Mouse (Mus musculus) liver, embryonic 14.5 days (tissue): ENCODE results near the gene B4galt3. TPM values are rescaled to one million over a fixed set of nuclear protein-coding genes. Genes with fewer than 3 reads are reported as not detected.

Experiments
- ATAC-seq: fragments of 200-750 bp; cut with Nextera tagmentation; 2 replicates; pipeline ENCODE4 v1.8.0; 2017; ENCODE audit warnings: moderate number of reproducible peaks, mild to moderate bottlenecking, moderate library complexity; ENCODE audit not compliant: insufficient read depth
- DNase-seq, 3 experiments: peaks; one replicate each; pipeline ENCODE4 v3.0.0-alpha.2; 2012 to 2013; ENCODE audit warnings: low read depth in 3 of 3, low spot score in 3 of 3
- H3K27ac ChIP-seq: fragments of 300-500 bp; sonication (generic); 2 replicates; pipeline ENCODE4 v1.5.1; 2014; ENCODE audit warnings: moderate library complexity, mild to moderate bottlenecking, control low read depth, inconsistent platforms
- H3K27me3 ChIP-seq: fragments of 300-500 bp; sonication (generic); 2 replicates; pipeline ENCODE4 v1.6.1; 2014; ENCODE audit warnings: mild to moderate bottlenecking, low read length, moderate library complexity; ENCODE audit not compliant: control insufficient read depth, insufficient read depth
- H3K36me3 ChIP-seq: fragments of 300-500 bp; sonication (generic); replicated peaks from 2 replicates; pipeline ENCODE4 v1.6.1; 2014; ENCODE audit warnings: low read depth; ENCODE audit not compliant: control insufficient read depth, insufficient read depth
- H3K4me1 ChIP-seq, 2 experiments: fragments of 200-500 bp in 1 of 2; fragments of 300-500 bp in 1 of 2; sonication (generic) in 1 of 2; replicated peaks; 2 replicates each; pipeline ENCODE4 v1.6.1; 2012 to 2014; ENCODE audit warnings: antibody characterized with exemption in 1 of 2, inconsistent platforms in 1 of 2, low read length in 1 of 2; ENCODE audit not compliant: control insufficient read depth in 2 of 2, insufficient read depth in 2 of 2
- H3K4me2 ChIP-seq: fragments of 300-500 bp; sonication (generic); 2 replicates; pipeline ENCODE4 v1.6.1; 2014; ENCODE audit warnings: low read depth, mild to moderate bottlenecking, control low read depth, moderate library complexity
- H3K4me3 ChIP-seq, 2 experiments: fragments of 200-500 bp in 1 of 2; fragments of 300-500 bp in 1 of 2; sonication (generic) in 1 of 2; 2 replicates each; pipeline ENCODE4 v1.5.1; 2012 to 2014; ENCODE audit warnings: low read depth in 2 of 2, low read length in 2 of 2, mild to moderate bottlenecking in 2 of 2, control low read depth in 1 of 2, inconsistent platforms in 1 of 2, moderate library complexity in 1 of 2; ENCODE audit not compliant: insufficient read depth in 1 of 2
- H3K9ac ChIP-seq: fragments of 300-500 bp; sonication (generic); replicated peaks from 2 replicates; pipeline ENCODE4 v1.6.1; 2014; ENCODE audit warnings: mild to moderate bottlenecking, control low read depth, moderate library complexity
- H3K9me3 ChIP-seq: fragments of 300-500 bp; sonication (generic); 2 replicates; pipeline ENCODE4 v1.6.1; 2016; ENCODE audit warnings: low read length, mixed read lengths; ENCODE audit not compliant: control insufficient read depth
- CTCF ChIP-seq: IDR thresholded peaks from 2 replicates; pipeline ENCODE4 v1.5.1; 2016; ENCODE audit warnings: antibody characterized with exemption, low read depth, control low read depth
- EP300 ChIP-seq: IDR thresholded peaks from 2 replicates; pipeline ENCODE4 v1.6.1; 2016; ENCODE audit warnings: antibody characterized with exemption, low read depth
- WGBS: fragments of 180-500 bp; shearing (Covaris S2); extraction: QIAGEN DNeasy Blood & Tissue Kit; methylation state at CpG from one replicate; pipeline ENCODE4 v1.1.7; 2014; ENCODE audit not compliant: insufficient replicate concordance; 5-methylcytosine and 5-hydroxymethylcytosine counted together
- polyA plus RNA-seq, 2 experiments: library from polyadenylated mRNA; depleted of rRNA in 1 of 2; stranded (reverse) in 1 of 2; unstranded in 1 of 2; fragments of >200 nt; fragmentation: Nextera tagmentation in 1 of 2; extraction: Ambion mirVana in 1 of 2; gene quantifications; 2 replicates each; pipeline versions ENCODE4 v1.2.1 to v1.2.3; 2012 to 2014

Gene B4galt3
- polyA plus RNA-seq, 2 experiments = 12.7 to 14.5 TPM

DNA sequence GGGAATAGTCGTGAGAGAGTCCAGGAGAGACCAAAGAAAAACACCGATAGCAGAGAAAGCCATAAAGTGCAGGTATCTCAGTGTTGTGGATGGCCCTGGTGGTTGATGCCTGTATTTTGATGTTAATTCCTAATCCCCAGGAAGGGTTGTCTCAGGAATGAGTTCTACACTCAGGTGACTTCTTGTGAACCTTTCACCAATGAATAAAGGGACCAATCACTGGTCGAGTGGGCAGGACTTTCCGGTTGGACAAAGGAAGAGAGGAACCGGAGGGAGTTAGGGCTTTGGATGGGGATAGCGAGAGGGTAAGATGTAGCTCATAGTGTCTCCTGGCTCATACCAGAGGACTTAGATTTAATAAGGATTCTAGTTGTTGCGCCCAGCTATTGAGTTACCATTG, 49.6 kb downstream of the B4galt3 start:
- Histone ChIP-seq H3K9me3 (no peaks in the 10 kb centered on the region), H3K36me3 (no peaks in the 10 kb centered on the region), H3K9ac (no peak overlapping the region), H3K27ac (no peak overlapping the region), H3K4me1 (0 out of 4 replicates have a peak, but pooled peaks cover 0 to 2% of the 10 kb centered on the region in 2 experiments), H3K4me3 (no peak overlapping the region), H3K4me2 (0 out of 2 replicates have a peak overlapping the region, but pooled peaks have one; percentile 8), H3K27me3 (no peaks in the 10 kb centered on the region)
- ATAC-seq (no peak), DNase-seq (no peak)
- TF ChIP-seq EP300 (no peak), CTCF (no peak)
- 28% methylated on average over 7 of the region's 7 CpGs for whole genome bisulfite sequencing

DNA sequence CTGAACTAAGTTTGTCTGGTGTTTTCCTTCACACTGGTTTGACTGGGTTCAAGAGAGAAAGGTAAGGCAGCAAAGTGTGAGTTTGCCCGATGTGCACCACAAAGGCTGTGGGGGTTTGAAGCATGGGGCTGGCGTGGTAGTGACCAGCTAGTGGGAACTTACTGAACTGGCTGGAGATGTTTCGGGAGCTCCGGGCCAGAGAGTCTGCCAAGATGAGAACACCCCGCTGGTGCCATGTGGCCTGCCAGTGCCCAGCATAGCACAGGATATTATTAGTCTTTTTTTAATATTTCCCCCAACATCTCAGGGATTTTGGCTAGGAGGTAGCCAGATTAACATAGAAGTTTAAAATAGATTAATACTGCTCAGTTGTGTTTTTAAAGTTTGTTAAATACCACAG, 50.0 kb downstream of the B4galt3 start:
- H3K9ac ChIP-seq = no peak overlapping the region
- 0 out of 2 replicates have a peak overlapping the region, but pooled peaks have one; percentile 8 for H3K4me2 ChIP-seq
- no peak overlapping the region for H3K27ac ChIP-seq
- H3K9me3 ChIP-seq = no peaks in the 10 kb centered on the region
- DNase-seq (no peak), ATAC-seq (no peak)
- 31% methylated on average over 5 of the region's 5 CpGs for WGBS
- no peak overlapping the region for H3K4me3 ChIP-seq
- 0 out of 4 replicates have a peak, but pooled peaks cover 0 to 2% of the 10 kb centered on the region in 2 experiments for H3K4me1 ChIP-seq
- H3K36me3 ChIP-seq = no peaks in the 10 kb centered on the region
- H3K27me3 ChIP-seq = no peaks in the 10 kb centered on the region
- TF ChIP-seq EP300 (no peak), CTCF (no peak)

DNA sequence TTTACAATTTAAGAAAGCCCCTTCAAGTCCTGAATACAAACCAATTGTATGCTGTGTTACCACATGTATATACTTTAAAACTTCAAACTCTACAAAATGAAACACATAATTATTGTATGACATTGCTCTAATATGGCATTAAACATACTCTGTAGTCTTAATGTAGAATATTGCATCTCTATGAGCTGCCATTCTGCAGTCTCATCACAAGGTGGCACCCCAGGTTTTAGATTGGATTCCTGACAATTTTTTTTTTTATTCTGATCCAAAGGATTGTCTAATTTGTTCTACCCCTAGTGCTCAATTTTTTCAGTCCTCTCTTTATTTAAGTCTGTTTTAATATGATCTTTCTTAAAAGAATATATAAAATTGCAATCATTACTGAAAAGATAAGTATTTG, 51.3 kb downstream of the B4galt3 start:
- H3K4me3 ChIP-seq = no peak overlapping the region
- no peak for ATAC-seq
- no peak for DNase-seq

DNA sequence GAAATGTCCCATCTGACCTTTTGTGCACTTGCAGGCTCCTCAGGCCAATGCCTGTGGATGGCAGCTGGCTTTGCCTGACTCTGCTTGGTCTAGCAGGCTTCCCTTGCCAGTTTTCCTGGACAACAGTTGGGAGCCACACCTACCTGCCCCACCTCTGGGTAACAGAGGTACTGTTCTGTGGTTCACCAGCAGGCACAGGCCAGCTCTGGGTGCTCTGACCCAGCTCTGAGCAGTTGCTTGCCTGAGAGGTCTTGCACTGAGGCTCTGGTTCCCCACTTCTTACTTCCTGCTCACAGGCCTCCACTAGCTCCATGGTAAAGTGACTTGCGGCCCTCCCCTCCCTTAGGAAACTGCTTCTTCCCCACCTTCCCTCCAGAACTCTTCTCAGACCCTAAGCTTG, 51.9 kb downstream of the B4galt3 start:
- H3K4me1 ChIP-seq = peaks cover 0 to 2% of the 10 kb centered on the region in 2 experiments; a peak in 1 of 4 replicates
- H3K36me3 ChIP-seq = no peaks in the 10 kb centered on the region
- DNase-seq = no peak
- H3K9me3 ChIP-seq = no peaks in the 10 kb centered on the region
- H3K27ac ChIP-seq = no peak overlapping the region
- H3K9ac ChIP-seq = no peak overlapping the region
- WGBS = 66% methylated on average over 1 of the region's 1 CpGs
- peak; percentile 41; the same call in 1 of the 2 replicates for ATAC-seq
- TF ChIP-seq CTCF = peak; percentile 10; the same call in 1 of the 2 replicates
- TF ChIP-seq EP300 = no peak
- no peak overlapping the region for H3K4me2 ChIP-seq
- H3K4me3 ChIP-seq = no peak overlapping the region
- H3K27me3 ChIP-seq = no peaks in the 10 kb centered on the region

More for the DNA sequence above, 51.3 kb downstream of the B4galt3 start:
- peak; percentile 64 for TF ChIP-seq CTCF
- no peak for TF ChIP-seq EP300
- Histone ChIP-seq H3K27me3 (no peaks in the 10 kb centered on the region), H3K4me1 (peaks cover 0 to 2% of the 10 kb centered on the region in 2 experiments; a peak in 1 of 4 replicates), H3K27ac (no peak overlapping the region), H3K4me2 (no peak overlapping the region), H3K9me3 (no peaks in the 10 kb centered on the region), H3K36me3 (no peaks in the 10 kb centered on the region), H3K9ac (no peak overlapping the region)

DNA sequence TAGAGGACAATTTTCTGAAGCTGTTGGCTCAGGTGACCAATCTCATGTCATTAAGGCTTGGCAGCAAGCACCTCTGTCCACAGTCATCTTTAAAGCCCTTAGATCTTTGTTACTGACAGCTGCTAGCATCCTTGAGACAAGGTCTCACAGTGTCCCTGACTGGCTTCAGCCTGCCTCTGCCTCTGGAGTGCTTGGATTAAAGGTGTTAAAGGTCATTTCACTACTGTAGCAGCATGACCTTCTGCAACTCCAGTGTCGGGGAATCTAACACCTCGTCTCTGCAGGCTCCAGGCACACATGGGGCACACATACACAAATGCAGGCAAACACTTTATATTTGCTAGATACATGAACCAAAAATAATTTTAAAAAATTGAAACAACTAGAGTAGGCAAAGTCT, 55.4 kb downstream of the B4galt3 start:
- Histone ChIP-seq H3K4me3 (no peak overlapping the region), H3K36me3 (no peaks in the 10 kb centered on the region), H3K4me2 (no peak overlapping the region), H3K4me1 (peaks cover 12 to 13% of the 10 kb centered on the region in 2 experiments), H3K9ac (no peak overlapping the region), H3K9me3 (no peaks in the 10 kb centered on the region), H3K27ac (no peak overlapping the region), H3K27me3 (no peaks in the 10 kb centered on the region)
- ATAC-seq = no peak
- TF ChIP-seq EP300 (no peak), CTCF (no peak)
- 78% methylated on average over 2 of the region's 2 CpGs for WGBS
- DNase-seq = no peak

Other genes with a start within 250 kb of the B4galt3 start
- 12.7 and 14.6 TPM in 2 replicates for gene Fcgr3, start 205.4 kb upstream of the B4galt3 start, polyA plus RNA-seq (2012; rRNA removed)
- gene Fcgr3, start 205.4 kb upstream of the B4galt3 start, polyA plus RNA-seq (2014; fragmentation: Nextera tagmentation; extraction: Ambion mirVana) = 19.2 and 24.6 TPM in 2 replicates
- gene Cfap126, start 156.4 kb upstream of the B4galt3 start, polyA plus RNA-seq (2012; rRNA removed) = 1.8 and 2.2 TPM in 2 replicates
- 1.9 and 2.6 TPM in 2 replicates for gene Cfap126, start 156.4 kb upstream of the B4galt3 start, polyA plus RNA-seq (2014; fragmentation: Nextera tagmentation; extraction: Ambion mirVana)
- gene Sdhc, start 119.7 kb upstream of the B4galt3 start, polyA plus RNA-seq (2012; rRNA removed) = 103 and 111 TPM in 2 replicates
- gene Sdhc, start 119.7 kb upstream of the B4galt3 start, polyA plus RNA-seq (2014; fragmentation: Nextera tagmentation; extraction: Ambion mirVana) = 147 and 165 TPM in 2 replicates
- 0.04 and 0.25 TPM in 2 replicates for gene Mpz, start 119.6 kb upstream of the B4galt3 start, polyA plus RNA-seq (2012; rRNA removed)
- 0.14 TPM in 1 of 2 replicates, not detected in the other for gene Mpz, start 119.6 kb upstream of the B4galt3 start, polyA plus RNA-seq (2014; fragmentation: Nextera tagmentation; extraction: Ambion mirVana)
- 0.94 and 1.0 TPM in 2 replicates for gene Pcp4l1, start 74.1 kb upstream of the B4galt3 start, polyA plus RNA-seq (2012; rRNA removed)
- 1.2 and 1.3 TPM in 2 replicates for gene Pcp4l1, start 74.1 kb upstream of the B4galt3 start, polyA plus RNA-seq (2014; fragmentation: Nextera tagmentation; extraction: Ambion mirVana)
- 1.0 TPM in 2 replicates for gene Nr1i3, start 56.4 kb upstream of the B4galt3 start, polyA plus RNA-seq (2012; rRNA removed)
- 0.62 and 0.88 TPM in 2 replicates for gene Nr1i3, start 56.4 kb upstream of the B4galt3 start, polyA plus RNA-seq (2014; fragmentation: Nextera tagmentation; extraction: Ambion mirVana)
- gene Tomm40l, start 47.8 kb upstream of the B4galt3 start, polyA plus RNA-seq (2012; rRNA removed) = 9.4 and 11.0 TPM in 2 replicates
- gene Tomm40l, start 47.8 kb upstream of the B4galt3 start, polyA plus RNA-seq (2014; fragmentation: Nextera tagmentation; extraction: Ambion mirVana) = 16.0 and 17.5 TPM in 2 replicates
- gene Apoa2, start 45.3 kb upstream of the B4galt3 start, polyA plus RNA-seq (2012; rRNA removed) = 2,859 and 3,167 TPM in 2 replicates
- 5,173 and 5,415 TPM in 2 replicates for gene Apoa2, start 45.3 kb upstream of the B4galt3 start, polyA plus RNA-seq (2014; fragmentation: Nextera tagmentation; extraction: Ambion mirVana)
- 50.1 and 74.3 TPM in 2 replicates for gene Fcer1g, start 36.0 kb upstream of the B4galt3 start, polyA plus RNA-seq (2012; rRNA removed)
- gene Fcer1g, start 36.0 kb upstream of the B4galt3 start, polyA plus RNA-seq (2014; fragmentation: Nextera tagmentation; extraction: Ambion mirVana) = 87.8 and 104 TPM in 2 replicates
- 0.11 and 0.17 TPM in 2 replicates for gene Adamts4, start 19.9 kb upstream of the B4galt3 start, polyA plus RNA-seq (2012; rRNA removed)
- gene Adamts4, start 19.9 kb upstream of the B4galt3 start, polyA plus RNA-seq (2014; fragmentation: Nextera tagmentation; extraction: Ambion mirVana) = 0.13 and 0.25 TPM in 2 replicates
- gene Ndufs2, start 18.9 kb upstream of the B4galt3 start, polyA plus RNA-seq (2012; rRNA removed) = 53.6 and 72.4 TPM in 2 replicates
- gene Ndufs2, start 18.9 kb upstream of the B4galt3 start, polyA plus RNA-seq (2014; fragmentation: Nextera tagmentation; extraction: Ambion mirVana) = 136 TPM in 2 replicates
- gene Ppox, start 10.9 kb downstream of the B4galt3 start, polyA plus RNA-seq (2012; rRNA removed) = 161 and 178 TPM in 2 replicates
- gene Ppox, start 10.9 kb downstream of the B4galt3 start, polyA plus RNA-seq (2014; fragmentation: Nextera tagmentation; extraction: Ambion mirVana) = 170 and 191 TPM in 2 replicates
- 17.1 and 18.0 TPM in 2 replicates for gene Usp21, start 17.7 kb downstream of the B4galt3 start, polyA plus RNA-seq (2012; rRNA removed)
- 17.4 and 21.6 TPM in 2 replicates for gene Usp21, start 17.7 kb downstream of the B4galt3 start, polyA plus RNA-seq (2014; fragmentation: Nextera tagmentation; extraction: Ambion mirVana)
- gene Ufc1, start 24.7 kb downstream of the B4galt3 start, polyA plus RNA-seq (2012; rRNA removed) = 14.5 and 23.3 TPM in 2 replicates
- gene Ufc1, start 24.7 kb downstream of the B4galt3 start, polyA plus RNA-seq (2014; fragmentation: Nextera tagmentation; extraction: Ambion mirVana) = 45.8 and 51.6 TPM in 2 replicates
- gene Dedd, start 58.8 kb downstream of the B4galt3 start, polyA plus RNA-seq (2012; rRNA removed) = 15.3 and 15.8 TPM in 2 replicates
- 16.5 and 18.9 TPM in 2 replicates for gene Dedd, start 58.8 kb downstream of the B4galt3 start, polyA plus RNA-seq (2014; fragmentation: Nextera tagmentation; extraction: Ambion mirVana)
- gene Nit1, start 75.3 kb downstream of the B4galt3 start, polyA plus RNA-seq (2012; rRNA removed) = 23.4 and 24.0 TPM in 2 replicates
- 22.1 and 23.3 TPM in 2 replicates for gene Nit1, start 75.3 kb downstream of the B4galt3 start, polyA plus RNA-seq (2014; fragmentation: Nextera tagmentation; extraction: Ambion mirVana)
- 7.9 and 36.2 TPM in 2 replicates for gene Pfdn2, start 75.3 kb downstream of the B4galt3 start, polyA plus RNA-seq (2012; rRNA removed)
- gene Pfdn2, start 75.3 kb downstream of the B4galt3 start, polyA plus RNA-seq (2014; fragmentation: Nextera tagmentation; extraction: Ambion mirVana) = 19.9 and 20.7 TPM in 2 replicates
- gene Klhdc9, start 90.5 kb downstream of the B4galt3 start, polyA plus RNA-seq (2012; rRNA removed) = 0.27 and 0.39 TPM in 2 replicates
- 0.49 and 0.70 TPM in 2 replicates for gene Klhdc9, start 90.5 kb downstream of the B4galt3 start, polyA plus RNA-seq (2014; fragmentation: Nextera tagmentation; extraction: Ambion mirVana)
- gene Nectin4, start 99.8 kb downstream of the B4galt3 start, polyA plus RNA-seq (2012; rRNA removed) = 0.09 and 0.12 TPM in 2 replicates
- 0.04 and 0.06 TPM in 2 replicates for gene Nectin4, start 99.8 kb downstream of the B4galt3 start, polyA plus RNA-seq (2014; fragmentation: Nextera tagmentation; extraction: Ambion mirVana)
- 2.2 and 3.0 TPM in 2 replicates for gene Arhgap30, start 118.6 kb downstream of the B4galt3 start, polyA plus RNA-seq (2012; rRNA removed)
- gene Arhgap30, start 118.6 kb downstream of the B4galt3 start, polyA plus RNA-seq (2014; fragmentation: Nextera tagmentation; extraction: Ambion mirVana) = 1.8 and 1.9 TPM in 2 replicates
- 13.4 and 16.9 TPM in 2 replicates for gene Usf1, start 141.0 kb downstream of the B4galt3 start, polyA plus RNA-seq (2012; rRNA removed)
- 15.0 and 18.9 TPM in 2 replicates for gene Usf1, start 141.0 kb downstream of the B4galt3 start, polyA plus RNA-seq (2014; fragmentation: Nextera tagmentation; extraction: Ambion mirVana)
- 0.60 and 0.90 TPM in 2 replicates for gene Tstd1, start 148.5 kb downstream of the B4galt3 start, polyA plus RNA-seq (2012; rRNA removed)
- 0.19 and 0.75 TPM in 2 replicates for gene Tstd1, start 148.5 kb downstream of the B4galt3 start, polyA plus RNA-seq (2014; fragmentation: Nextera tagmentation; extraction: Ambion mirVana)
- 11.9 TPM in 2 replicates for gene F11r, start 167.2 kb downstream of the B4galt3 start, polyA plus RNA-seq (2012; rRNA removed)
- gene F11r, start 167.2 kb downstream of the B4galt3 start, polyA plus RNA-seq (2014; fragmentation: Nextera tagmentation; extraction: Ambion mirVana) = 13.6 and 14.0 TPM in 2 replicates
- 1.7 and 2.5 TPM in 2 replicates for gene Alyref2, start 233.2 kb downstream of the B4galt3 start, polyA plus RNA-seq (2012; rRNA removed)
- 2.4 and 2.9 TPM in 2 replicates for gene Alyref2, start 233.2 kb downstream of the B4galt3 start, polyA plus RNA-seq (2014; fragmentation: Nextera tagmentation; extraction: Ambion mirVana)